Mouse (Mus musculus): Measurements from ENCODE around the gene Arid5b.

The Arid5b gene

GRCm38 (mm10) chr10:68274900-68275760, 3.4 kb downstream of the Arid5b start:
- DNase-seq (ENCODE audit: low read depth in 1 of 2, low spot score in 2 of 2) = no peak

DNA sequence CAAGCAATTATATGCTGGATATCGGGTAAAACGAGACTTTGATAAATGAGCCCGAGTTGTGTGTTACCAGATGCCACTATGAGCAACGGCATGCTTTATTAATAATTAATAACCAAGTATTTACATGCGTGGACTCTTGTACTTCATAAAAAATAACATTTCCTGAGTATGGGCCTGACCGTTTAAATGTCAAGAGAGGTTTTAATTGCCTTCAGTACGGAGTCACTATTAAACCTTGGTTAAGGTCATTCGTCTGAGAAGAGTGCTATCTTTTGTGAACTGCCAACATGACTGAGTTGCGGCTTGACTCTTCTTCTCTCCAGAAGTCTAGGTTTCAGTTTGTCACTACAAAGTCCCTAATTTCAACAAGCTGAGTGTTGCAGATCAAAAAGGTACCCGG, 8.8 kb downstream of the Arid5b start:
- DNase-seq (ENCODE audit: low read depth in 1 of 2, low spot score in 2 of 2) = no peak

DNA sequence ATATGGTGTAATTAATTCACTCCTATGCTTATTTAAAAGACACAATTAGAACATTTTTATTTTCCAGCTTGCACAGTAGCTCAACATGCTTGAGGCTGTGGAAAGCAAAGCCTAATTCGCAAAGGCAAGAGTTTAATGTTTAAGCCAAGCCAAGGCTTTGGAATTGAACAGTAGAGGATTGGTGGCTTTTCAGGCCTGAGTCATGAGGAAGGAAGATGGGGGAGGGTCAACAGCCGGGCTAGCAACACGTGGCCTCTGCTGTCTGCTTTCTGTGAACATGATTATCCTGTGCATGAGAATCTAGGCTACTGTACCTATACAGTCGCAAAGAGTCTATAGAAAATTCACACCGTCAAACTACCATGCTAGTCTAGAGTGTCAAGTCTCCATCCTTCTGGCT, 9.9 kb downstream of the Arid5b start:
- DNase-seq (ENCODE audit: low read depth in 1 of 2, low spot score in 2 of 2) = no peak

DNA sequence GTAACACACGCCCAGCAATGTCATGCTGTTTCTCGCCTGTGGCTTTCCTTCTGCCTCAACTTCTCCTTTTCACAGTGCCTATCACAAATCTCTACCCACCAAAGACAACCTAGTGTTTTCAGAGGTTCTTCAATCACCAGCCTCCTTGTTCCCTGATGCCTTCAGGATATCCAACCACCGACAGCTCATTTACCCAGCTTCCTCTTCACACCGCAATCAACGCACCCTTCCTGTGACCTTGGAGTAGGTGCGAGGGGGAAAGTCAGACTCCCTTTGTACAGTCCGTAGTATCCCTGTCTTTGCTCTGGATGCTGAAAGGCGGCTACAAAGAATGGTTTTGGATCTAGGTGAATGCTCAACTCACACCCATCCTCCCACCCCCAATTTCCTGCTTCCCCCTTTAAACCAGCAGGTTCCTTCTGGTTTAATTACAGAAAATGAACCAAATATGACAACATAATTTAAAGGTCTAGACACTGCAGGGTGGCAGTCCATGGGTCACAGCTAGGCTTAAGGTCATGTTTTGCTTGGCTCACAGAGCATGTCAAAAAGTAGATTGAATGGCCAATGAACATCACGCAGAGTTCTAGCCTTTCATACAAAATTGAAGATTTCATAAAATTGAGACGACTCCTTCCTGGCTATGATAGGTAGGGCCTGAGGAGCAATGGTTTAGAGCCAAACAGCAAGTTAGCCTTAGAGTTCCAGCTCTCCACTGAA, 14.4 kb downstream of the Arid5b start:
- no peak for DNase-seq (ENCODE audit: low read depth in 1 of 2, low spot score in 2 of 2)

DNA sequence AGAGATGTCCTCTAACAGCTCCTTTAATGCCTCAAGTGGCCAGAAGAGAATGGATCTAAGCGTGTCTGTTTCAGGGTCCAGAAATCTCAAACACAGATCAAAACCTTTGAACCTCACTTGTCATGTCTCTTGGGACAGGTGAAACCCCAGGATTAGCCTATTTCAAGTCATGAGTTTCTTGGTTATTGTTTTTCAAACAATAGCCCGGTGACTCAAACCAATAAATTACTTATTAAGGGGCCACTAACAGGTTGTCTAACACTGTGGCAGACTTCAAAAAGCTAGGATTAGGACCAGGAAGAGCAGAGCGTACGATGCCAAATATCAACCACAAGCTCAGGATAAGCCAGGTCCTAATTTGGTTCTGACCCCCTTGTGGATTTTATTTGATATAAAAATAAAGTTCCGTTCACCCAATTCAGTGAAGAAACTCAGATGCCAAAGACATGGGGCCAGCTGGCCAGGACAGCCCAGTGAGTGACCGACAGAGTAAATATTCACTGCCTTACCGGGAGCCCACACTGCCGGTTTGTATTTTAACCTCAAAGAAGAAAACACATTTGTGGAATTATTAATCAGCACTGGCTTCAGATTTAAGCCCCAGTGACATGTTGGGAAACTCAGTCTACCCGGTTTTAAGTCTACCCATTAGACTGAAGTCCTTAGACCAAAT, 15.1 kb downstream of the Arid5b start:
- no peak for DNase-seq (ENCODE audit: low read depth in 1 of 2, low spot score in 2 of 2)

- DNase-seq (ENCODE audit: low read depth in 1 of 2, low spot score in 2 of 2) = no peak
Observed at GRCm38 (mm10) chr10:68259601-68260000, 18.9 kb downstream of the Arid5b start.

- DNase-seq (ENCODE audit: low read depth in 1 of 2, low spot score in 2 of 2) = no peak
Observed at GRCm38 (mm10) chr10:68257358-68258056, 21.0 kb downstream of the Arid5b start.

DNA sequence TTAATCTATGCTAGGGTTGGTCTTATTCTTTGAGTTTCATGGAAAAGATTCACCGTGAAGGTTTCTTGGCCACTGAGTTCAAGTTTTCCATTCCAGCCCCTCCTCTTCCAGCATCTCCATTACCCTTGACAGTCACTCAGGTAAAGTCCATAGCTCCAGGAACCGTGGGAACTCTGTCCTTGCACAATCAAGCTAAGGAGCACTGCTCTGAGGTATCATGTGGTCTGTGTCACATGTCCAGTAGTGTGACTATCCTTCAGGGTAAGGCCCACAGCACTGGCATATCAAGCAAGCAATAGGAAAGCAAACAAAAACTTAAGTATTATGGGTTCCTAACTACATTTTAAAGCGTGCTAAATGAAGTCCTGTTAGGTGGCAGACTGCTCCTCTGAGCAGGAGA, 22.4 kb downstream of the Arid5b start:
- DNase-seq (ENCODE audit: low read depth in 1 of 2, low spot score in 2 of 2) = no peak

DNA sequence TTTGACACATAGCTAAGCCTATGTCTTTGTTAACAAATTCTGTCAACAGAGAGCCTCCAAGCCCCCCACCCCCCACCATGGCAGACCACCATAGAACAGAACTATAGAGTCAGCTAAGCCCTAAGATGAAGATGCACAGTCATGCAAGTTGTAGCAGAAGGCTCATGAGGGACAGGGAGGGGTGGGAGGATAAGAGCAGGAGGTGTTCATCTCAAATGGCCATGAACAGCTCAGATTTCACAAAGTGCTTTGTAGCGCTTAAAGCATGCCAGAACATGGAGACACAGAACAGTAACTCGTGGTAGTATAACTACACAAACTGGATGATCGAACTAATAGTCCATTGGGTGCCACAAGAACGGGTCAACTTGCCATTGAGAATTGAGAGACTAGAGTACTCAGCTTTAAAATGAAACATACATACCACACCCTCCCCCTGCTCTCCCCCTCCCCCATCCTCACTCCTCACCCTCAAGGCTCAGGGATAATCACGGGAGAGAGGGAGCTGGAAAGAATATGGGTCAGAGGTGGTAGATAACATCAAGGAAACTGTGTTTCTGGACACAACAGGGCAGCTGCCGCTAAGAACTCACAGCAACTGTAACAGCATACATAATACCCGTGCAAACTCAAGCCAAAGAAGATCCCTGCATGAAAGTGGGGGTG, 25.0 kb downstream of the Arid5b start:
- DNase-seq (ENCODE audit: low read depth in 1 of 2, low spot score in 2 of 2) = no peak

- DNase-seq (ENCODE audit: low read depth in 1 of 2, low spot score in 2 of 2) = no peak
Observed at GRCm38 (mm10) chr10:68252650-68253049, 25.9 kb downstream of the Arid5b start.

- peak; percentile 52 to 65 for DNase-seq (ENCODE audit: low read depth in 1 of 2, low spot score in 2 of 2)
Observed at GRCm38 (mm10) chr10:68249355-68249782, 29.2 kb downstream of the Arid5b start.

- no peak for DNase-seq (ENCODE audit: low read depth in 1 of 2, low spot score in 2 of 2)
Observed at GRCm38 (mm10) chr10:68248281-68249015, 30.1 kb downstream of the Arid5b start.

DNA sequence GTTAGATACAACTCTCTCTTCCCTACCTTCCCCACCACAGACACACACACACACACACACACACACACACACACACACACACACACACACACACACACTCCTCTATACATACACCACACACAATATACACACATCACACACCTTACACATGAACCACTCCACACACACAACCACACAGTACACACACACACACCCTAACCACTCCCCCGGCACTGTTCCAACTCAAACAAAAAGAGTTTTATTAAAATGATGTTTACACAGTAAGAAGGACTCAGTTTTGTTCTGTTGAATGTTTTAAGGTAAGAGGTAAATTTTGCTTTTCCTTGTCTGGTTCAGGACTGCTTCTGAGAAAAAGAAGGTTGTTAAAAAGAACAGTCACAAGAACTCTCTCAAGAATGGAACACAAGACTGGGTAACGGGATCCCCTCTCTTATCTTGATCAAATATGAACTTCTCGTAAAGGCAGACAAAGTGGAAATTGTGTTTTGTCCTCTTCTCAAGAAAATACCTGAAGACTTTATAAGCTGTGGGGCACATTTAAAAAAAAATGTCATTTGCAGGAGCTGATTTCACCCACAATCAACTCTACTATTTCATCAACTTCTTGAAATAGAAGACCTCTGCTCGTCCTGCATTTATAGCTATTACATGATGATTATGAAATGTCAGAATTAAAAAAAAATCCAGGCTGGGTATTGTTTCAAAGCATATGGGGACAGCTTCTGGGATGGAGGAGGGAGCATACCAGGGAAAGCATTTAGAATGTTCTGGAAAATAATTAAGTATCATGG, 30.9 kb downstream of the Arid5b start:
- no peak for DNase-seq (ENCODE audit: low read depth in 1 of 2, low spot score in 2 of 2)

GRCm38 (mm10) chr10:68246603-68247247, 31.8 kb downstream of the Arid5b start:
- DNase-seq (ENCODE audit: low read depth in 1 of 2, low spot score in 2 of 2) = no peak

DNA sequence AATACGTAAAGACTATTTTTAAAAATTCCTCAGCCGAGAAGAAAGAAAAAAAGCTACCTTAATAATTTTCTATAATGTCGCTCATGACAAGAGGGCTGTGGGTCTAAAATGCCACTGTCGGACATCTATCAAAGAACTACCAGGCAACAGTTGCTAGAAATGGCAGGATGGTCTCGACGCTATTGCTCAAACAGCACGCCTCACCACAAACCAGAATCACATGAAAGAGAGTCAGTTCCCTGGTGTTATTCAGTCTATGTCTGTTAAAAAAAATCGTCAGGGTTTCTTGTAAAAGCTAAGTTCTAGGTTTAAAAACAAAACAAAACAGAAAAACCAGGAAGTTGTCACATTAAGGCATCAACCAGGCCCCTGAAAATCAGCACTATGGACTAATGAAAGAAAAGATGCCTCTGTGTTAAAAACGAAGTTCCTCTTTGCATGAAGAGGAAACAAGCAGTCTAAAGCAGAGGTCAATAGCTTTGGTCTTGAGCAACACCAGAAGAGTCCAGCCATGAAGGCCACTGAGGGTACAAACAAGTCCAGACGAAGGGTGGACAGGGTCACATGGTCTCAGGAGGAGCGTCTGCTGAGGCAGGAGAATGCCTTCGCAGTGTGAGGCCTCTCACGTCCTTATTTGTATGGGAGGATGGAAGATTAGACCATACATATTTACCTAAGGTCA, 37.6 kb downstream of the Arid5b start:
- DNase-seq (ENCODE audit: low read depth in 1 of 2, low spot score in 2 of 2) = peak; percentile 34 to 48

- DNase-seq (ENCODE audit: low read depth in 1 of 2, low spot score in 2 of 2) = no peak
Observed at GRCm38 (mm10) chr10:68240094-68240803, 38.3 kb downstream of the Arid5b start.

- DNase-seq (ENCODE audit: low read depth in 1 of 2, low spot score in 2 of 2) = no peak
Observed at GRCm38 (mm10) chr10:68239426-68240070, 39.0 kb downstream of the Arid5b start.
